Mouse (Mus musculus): ENCODE results near the gene Camk1d.

DNA sequence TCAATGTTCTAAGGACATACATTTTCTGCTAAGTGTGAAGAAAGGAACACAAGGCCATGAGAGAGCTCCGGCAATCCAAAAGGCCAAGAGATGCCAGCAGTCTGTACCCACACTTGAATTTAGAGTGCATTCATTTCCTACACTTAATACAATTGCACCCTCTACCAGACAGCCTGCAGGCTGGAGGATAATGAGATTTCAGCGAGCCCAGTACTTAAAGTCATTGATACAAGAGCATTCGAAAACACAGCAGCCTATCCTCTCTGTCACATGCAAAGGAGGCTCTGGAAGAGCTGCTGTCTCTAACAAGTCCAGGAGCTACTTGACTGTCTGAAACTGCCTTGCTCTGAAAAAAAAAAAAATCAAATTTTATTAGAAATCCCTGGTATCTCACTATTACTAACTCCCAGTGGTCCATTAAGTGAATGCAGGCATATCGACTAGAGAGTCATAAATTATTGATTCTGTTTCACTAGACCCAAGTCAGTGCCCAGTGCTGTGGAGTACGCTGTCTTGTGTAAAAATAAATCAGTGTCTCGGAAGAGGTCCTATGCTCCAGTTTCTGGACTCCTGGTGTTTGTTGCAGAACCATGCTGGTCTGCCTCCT lies 336.1 kb downstream of the Camk1d start:
- TF ChIP-seq POLR2A (IDR thresholded peaks at IDR 0.05; ENCODE audit: insufficient read depth, low read depth, low read length) (no peak), CTCF (IDR thresholded peaks at IDR 0.05; ENCODE audit: insufficient read depth, low read depth, low read length) (no peak)
